Mouse (Mus musculus) frontal cortex, postnatal 36 days (tissue): ENCODE data around the gene Asxl2.

Experiments used
- DNase-seq, 2 experiments: peaks; one replicate each; pipeline ENCODE4 v3.0.0; 2022; ENCODE audit warnings: low spot score in 2 of 2

The Asxl2 gene

GRCm38 (mm10) chr12:3545451-3545850 is 118.8 kb downstream of the Asxl2 start:
- no peak for DNase-seq

DNA sequence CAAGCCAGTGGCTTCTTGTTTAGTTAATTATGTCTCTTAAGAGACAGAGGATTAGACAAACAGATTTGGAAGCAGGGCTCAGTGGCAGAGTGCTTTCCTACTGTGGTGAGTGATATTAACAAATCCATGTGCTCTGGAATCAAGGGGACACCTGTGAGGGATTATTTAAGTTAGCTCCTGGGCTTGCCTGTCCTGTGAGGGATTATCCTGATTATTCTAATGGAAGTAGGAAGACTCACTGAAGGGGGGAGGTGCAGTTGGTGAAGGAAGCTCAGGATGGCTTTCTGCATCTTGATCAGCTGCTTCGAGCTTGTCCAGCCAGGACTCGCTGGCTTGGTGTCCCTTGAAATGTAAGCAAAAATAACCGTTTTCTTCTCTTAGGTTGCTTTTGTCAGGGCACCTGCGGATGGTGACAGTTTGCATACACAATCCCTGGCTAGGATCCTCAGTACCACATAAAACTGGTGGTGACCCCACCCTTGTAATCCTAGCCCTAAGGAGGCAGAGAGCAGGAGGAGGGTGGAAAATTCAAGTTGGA is 119.5 kb downstream of the Asxl2 start:
- DNase-seq = no peak

- DNase-seq = no peak
Measured at GRCm38 (mm10) chr12:3546781-3547180, 120.1 kb downstream of the Asxl2 start.

DNA sequence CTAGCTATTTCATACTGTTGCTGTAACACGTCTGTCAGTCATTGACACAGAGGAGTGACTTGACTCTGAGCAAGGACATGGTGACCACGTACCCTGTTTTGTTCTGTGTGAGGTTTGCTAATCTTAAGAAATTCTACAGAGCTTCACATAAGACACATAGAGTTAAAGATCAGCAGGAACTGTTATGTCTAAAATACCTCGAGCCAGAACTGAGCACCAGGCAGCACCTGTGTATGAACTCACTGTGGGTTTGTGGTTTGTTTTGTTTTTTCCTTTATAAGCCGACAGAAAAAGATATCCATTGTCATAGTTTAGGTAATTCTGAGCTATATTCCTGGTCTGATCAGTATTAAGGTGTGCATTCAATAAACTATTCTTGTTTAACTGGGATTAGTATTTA is 120.8 kb downstream of the Asxl2 start:
- no peak for DNase-seq

- DNase-seq = no peak
Measured at GRCm38 (mm10) chr12:3547911-3548310, 121.3 kb downstream of the Asxl2 start.

DNA sequence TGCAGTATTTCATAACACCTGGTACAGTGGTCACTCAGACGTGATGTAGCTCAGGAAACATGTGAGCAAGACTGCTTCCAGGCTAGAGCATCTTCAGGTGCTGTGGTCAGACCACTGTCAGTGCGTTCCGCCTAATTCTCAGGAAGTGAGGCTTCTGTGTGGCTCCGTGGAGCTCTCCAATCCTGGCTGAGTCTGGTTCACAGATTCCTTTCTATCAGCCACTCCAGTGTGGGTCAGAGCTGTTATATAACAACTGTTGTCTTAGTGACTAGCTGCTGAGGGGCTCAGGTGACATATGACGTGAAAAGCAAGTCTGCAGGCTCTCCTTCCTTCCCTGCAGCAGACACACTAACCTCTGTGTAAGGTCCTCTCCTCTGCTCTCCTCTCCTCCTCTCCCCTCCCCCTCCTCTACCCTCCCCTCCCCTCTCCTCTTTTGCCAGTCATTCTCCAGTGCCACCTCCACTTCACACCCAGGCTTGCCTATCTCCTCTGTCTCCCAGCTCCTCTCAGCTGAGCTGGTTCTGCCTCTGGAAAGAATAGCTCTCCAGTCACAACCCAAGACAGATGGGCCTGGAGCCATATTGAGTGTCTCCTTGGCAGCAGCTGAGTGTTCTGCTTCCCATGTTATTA is 122.0 kb downstream of the Asxl2 start:
- peak; percentile 51 to 74 for DNase-seq

DNA sequence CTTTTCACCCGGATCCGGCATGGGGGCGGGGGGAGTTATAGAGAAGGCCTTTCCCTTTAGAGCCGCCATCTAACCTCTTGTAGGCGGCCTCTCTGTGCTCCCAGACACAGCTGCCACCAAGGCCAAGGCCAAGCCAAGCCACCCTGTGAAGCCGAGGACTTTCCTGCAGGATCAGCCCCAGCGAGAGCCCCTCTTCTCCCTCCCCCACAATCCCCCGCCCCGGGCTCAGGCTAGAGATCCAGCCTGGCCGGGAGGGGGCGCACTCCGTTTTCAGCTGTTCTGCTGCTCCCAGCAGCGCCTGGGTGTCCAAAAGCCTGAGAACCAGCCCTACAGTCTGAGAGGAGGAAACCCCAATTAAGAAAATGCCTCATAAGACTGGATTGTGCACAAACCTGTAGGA is 123.6 kb downstream of the Asxl2 start:
- no peak for DNase-seq
